Mouse (Mus musculus): ENCODE measurements around the gene Elovl6. TPM values are rescaled to one million over a fixed set of nuclear protein-coding genes. Genes with fewer than 3 reads are reported as not detected.

Gene Elovl6
- total RNA-seq, 1 experiment = 118 TPM

DNA sequence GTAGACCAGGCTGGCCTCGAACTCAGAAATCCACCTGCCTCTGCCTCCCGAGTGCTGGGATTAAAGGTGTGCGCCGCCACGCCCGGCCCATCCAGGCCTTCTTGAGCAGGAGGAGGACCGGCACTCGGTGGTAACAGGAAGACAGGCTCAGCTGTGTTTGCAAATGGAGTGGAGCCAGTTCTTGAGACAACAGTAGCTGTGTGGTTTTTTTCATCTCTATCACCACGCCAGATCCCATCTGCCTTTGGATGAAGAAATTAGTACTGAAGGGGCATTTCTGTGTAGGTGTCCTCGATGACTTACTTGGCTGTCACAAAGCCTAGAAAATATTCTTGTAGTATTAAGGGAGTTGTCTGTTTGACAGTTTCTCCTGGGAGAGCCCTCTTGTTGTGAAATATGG is 28.9 kb downstream of the Elovl6 start:
- Histone ChIP-seq H3K4me1 (ENCODE audit: control insufficient read depth in 2 of 2, insufficient read depth in 2 of 2, low read length in 2 of 2, poor library complexity in 1 of 2) (peaks cover 11 to 22% of the 10 kb centered on the region in 2 experiments), H3K9ac (ENCODE audit: insufficient read depth, low read depth, low read length, poor library complexity, severe bottlenecking) (no peak overlapping the region), H3K27ac (ENCODE audit: insufficient read depth, low read depth, low read length, poor library complexity, severe bottlenecking) (no peak overlapping the region), H3K36me3 (ENCODE audit: control insufficient read depth, insufficient read depth, low read length, poor library complexity, severe bottlenecking) (peaks cover 42% of the 10 kb centered on the region), H3K9me3 (ENCODE audit: control insufficient read depth, insufficient read depth, low read depth, low read length) (no peaks in the 10 kb centered on the region), H3K4me3 (ENCODE audit: insufficient read depth in 1 of 2, low read depth in 1 of 2, low read length in 2 of 2, poor library complexity in 1 of 2, severe bottlenecking in 1 of 2) (no peak overlapping the region)
- no peak for TF ChIP-seq ZC3H11A (IDR thresholded peaks at IDR 0.05; ENCODE audit: borderline replicate concordance, low read depth, low read length)
- no peak for TF ChIP-seq ZNF384 (IDR thresholded peaks at IDR 0.05; ENCODE audit: low read depth, low read length)
- in situ Hi-C loops (cut with MboI; ENCODE audit: low sequenced_read_pairs in 2 of 2, unreplicated experiment in 2 of 2) = no loop called here
- no peak for DNase-seq (ENCODE audit: low read depth, low spot score)

DNA sequence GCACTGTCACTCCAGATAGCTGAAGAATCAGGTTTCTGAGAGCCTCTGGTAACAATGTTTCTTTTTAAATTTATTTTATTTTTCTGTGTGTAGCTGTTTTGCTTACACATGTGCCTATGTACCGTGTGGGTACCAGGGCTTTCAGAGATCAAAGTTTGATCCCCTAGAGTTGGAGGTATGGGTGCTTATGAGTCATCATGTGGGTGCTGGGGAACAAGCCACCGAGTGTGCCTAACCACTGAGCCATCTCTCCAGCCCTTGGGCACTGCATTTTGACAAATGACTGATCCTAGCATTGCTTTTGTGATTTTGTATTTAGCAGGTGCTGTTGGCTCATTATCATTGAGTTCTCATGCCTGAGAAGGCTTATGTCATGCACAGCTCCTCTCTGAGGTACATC is 29.7 kb downstream of the Elovl6 start:
- Histone ChIP-seq H3K27ac (ENCODE audit: insufficient read depth, low read depth, low read length, poor library complexity, severe bottlenecking) (no peak overlapping the region), H3K9me3 (ENCODE audit: control insufficient read depth, insufficient read depth, low read depth, low read length) (no peaks in the 10 kb centered on the region), H3K4me1 (ENCODE audit: control insufficient read depth in 2 of 2, insufficient read depth in 2 of 2, low read length in 2 of 2, poor library complexity in 1 of 2) (peaks cover 11 to 28% of the 10 kb centered on the region in 2 experiments), H3K9ac (ENCODE audit: insufficient read depth, low read depth, low read length, poor library complexity, severe bottlenecking) (no peak overlapping the region), H3K36me3 (ENCODE audit: control insufficient read depth, insufficient read depth, low read length, poor library complexity, severe bottlenecking) (peaks cover 42% of the 10 kb centered on the region), H3K4me3 (ENCODE audit: insufficient read depth in 1 of 2, low read depth in 1 of 2, low read length in 2 of 2, poor library complexity in 1 of 2, severe bottlenecking in 1 of 2) (no peak overlapping the region)
- TF ChIP-seq ZNF384 (IDR thresholded peaks at IDR 0.05; ENCODE audit: low read depth, low read length) = no peak
- TF ChIP-seq CHD2 (IDR thresholded peaks at IDR 0.05; ENCODE audit: low read depth, low read length) = no peak
- TF ChIP-seq MAFK (IDR thresholded peaks at IDR 0.05; ENCODE audit: insufficient read depth, low read depth, low read length) = no peak
- TF ChIP-seq ZC3H11A (IDR thresholded peaks at IDR 0.05; ENCODE audit: borderline replicate concordance, low read depth, low read length) = no peak
- TF ChIP-seq HCFC1 (IDR thresholded peaks at IDR 0.05; ENCODE audit: borderline replicate concordance, insufficient read depth, low read length) = no peak
- DNase-seq (ENCODE audit: low read depth, low spot score) = no peak
- in situ Hi-C loops (cut with MboI; ENCODE audit: low sequenced_read_pairs in 2 of 2, unreplicated experiment in 2 of 2) = no loop called here

DNA sequence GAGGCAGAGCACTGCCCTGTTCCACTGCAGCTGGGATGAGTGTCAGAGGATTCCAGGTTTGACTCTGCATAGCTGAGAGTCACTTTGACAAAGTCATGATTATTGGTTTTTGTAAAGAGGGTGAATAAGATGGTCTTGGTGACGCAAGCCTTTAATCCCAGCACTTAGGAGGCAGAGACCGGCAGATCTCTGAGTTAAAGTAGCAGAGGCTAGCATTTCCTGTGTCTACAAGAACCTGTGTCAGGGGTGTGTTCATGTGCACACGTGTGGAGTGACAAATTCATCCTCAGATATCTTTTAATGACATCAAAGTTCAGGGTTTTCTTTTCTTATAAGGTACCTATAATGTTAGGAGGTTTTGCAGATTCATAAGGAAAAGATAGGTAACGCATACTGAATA is 30.3 kb downstream of the Elovl6 start:
- Histone ChIP-seq H3K4me3 (ENCODE audit: insufficient read depth in 1 of 2, low read depth in 1 of 2, low read length in 2 of 2, poor library complexity in 1 of 2, severe bottlenecking in 1 of 2) (no peak overlapping the region), H3K4me1 (ENCODE audit: control insufficient read depth in 2 of 2, insufficient read depth in 2 of 2, low read length in 2 of 2, poor library complexity in 1 of 2) (peaks cover 10 to 24% of the 10 kb centered on the region in 2 experiments), H3K9ac (ENCODE audit: insufficient read depth, low read depth, low read length, poor library complexity, severe bottlenecking) (no peak overlapping the region), H3K27ac (ENCODE audit: insufficient read depth, low read depth, low read length, poor library complexity, severe bottlenecking) (no peak overlapping the region), H3K9me3 (ENCODE audit: control insufficient read depth, insufficient read depth, low read depth, low read length) (no peaks in the 10 kb centered on the region), H3K36me3 (ENCODE audit: control insufficient read depth, insufficient read depth, low read length, poor library complexity, severe bottlenecking) (peaks cover 42% of the 10 kb centered on the region)
- DNase-seq (ENCODE audit: low read depth, low spot score) = no peak
- in situ Hi-C loops (cut with MboI; ENCODE audit: low sequenced_read_pairs in 2 of 2, unreplicated experiment in 2 of 2) = no loop called here
- TF ChIP-seq ZC3H11A (IDR thresholded peaks at IDR 0.05; ENCODE audit: borderline replicate concordance, low read depth, low read length) (no peak), HCFC1 (IDR thresholded peaks at IDR 0.05; ENCODE audit: borderline replicate concordance, insufficient read depth, low read length) (no peak), ZNF384 (IDR thresholded peaks at IDR 0.05; ENCODE audit: low read depth, low read length) (no peak), CHD2 (IDR thresholded peaks at IDR 0.05; ENCODE audit: low read depth, low read length) (no peak), MAFK (IDR thresholded peaks at IDR 0.05; ENCODE audit: insufficient read depth, low read depth, low read length) (no peak)

DNA sequence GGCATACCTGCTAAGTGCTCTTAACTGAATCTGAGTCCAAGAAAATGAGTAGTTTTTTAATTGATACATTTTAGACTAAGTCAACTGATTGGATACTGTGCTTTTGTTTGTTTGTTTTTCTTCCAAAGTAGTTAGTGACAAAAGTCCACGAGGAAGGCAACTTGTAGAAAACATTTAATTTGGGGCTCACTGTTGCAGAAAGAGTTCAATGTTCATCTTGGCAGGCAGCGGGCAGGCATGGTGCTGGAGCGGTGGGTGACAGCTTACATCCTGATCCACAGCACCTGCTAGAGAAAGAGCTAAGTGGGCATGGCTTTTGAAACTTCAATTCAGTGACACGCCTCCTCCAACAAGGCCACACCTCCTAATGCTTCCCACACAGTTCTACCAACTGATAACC is 31.7 kb downstream of the Elovl6 start:
- in situ Hi-C loops (cut with MboI; ENCODE audit: low sequenced_read_pairs in 2 of 2, unreplicated experiment in 2 of 2) = no loop called here

DNA sequence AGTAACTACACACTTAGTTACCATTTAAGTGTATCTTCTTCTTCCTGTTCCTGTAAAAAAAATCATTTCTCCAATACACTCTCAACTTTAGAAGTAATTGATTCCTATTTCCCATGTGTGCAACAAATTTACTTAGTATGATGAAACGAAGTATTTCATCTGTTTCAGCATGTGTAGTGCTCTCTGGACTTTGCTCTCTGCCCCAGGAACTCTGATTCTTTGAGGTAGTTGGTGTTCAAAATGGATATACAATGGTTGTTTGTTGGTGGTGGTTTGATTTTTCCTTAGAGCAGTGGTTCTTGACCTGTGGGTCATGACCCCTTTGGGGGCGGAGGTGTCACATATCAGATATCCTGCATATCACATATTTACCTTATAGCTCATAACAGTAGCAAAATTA is 32.7 kb downstream of the Elovl6 start:
- H3K36me3 ChIP-seq (ENCODE audit: control insufficient read depth, insufficient read depth, low read length, poor library complexity, severe bottlenecking) = peaks cover 28% of the 10 kb centered on the region
- DNase-seq (ENCODE audit: low read depth, low spot score) = no peak
- in situ Hi-C loops (cut with MboI; ENCODE audit: low sequenced_read_pairs in 2 of 2, unreplicated experiment in 2 of 2) = no loop called here
- H3K27ac ChIP-seq (ENCODE audit: insufficient read depth, low read depth, low read length, poor library complexity, severe bottlenecking) = no peak overlapping the region
- peaks cover 8 to 18% of the 10 kb centered on the region in 2 experiments for H3K4me1 ChIP-seq (ENCODE audit: control insufficient read depth in 2 of 2, insufficient read depth in 2 of 2, low read length in 2 of 2, poor library complexity in 1 of 2)
- no peak overlapping the region for H3K4me3 ChIP-seq (ENCODE audit: insufficient read depth in 1 of 2, low read depth in 1 of 2, low read length in 2 of 2, poor library complexity in 1 of 2, severe bottlenecking in 1 of 2)
- TF ChIP-seq CHD2 (IDR thresholded peaks at IDR 0.05; ENCODE audit: low read depth, low read length) (no peak), ZC3H11A (IDR thresholded peaks at IDR 0.05; ENCODE audit: borderline replicate concordance, low read depth, low read length) (no peak), HCFC1 (IDR thresholded peaks at IDR 0.05; ENCODE audit: borderline replicate concordance, insufficient read depth, low read length) (no peak), ZNF384 (IDR thresholded peaks at IDR 0.05; ENCODE audit: low read depth, low read length) (no peak), MAFK (IDR thresholded peaks at IDR 0.05; ENCODE audit: insufficient read depth, low read depth, low read length) (no peak)
- H3K9ac ChIP-seq (ENCODE audit: insufficient read depth, low read depth, low read length, poor library complexity, severe bottlenecking) = no peak overlapping the region
- H3K9me3 ChIP-seq (ENCODE audit: control insufficient read depth, insufficient read depth, low read depth, low read length) = no peaks in the 10 kb centered on the region

More for the DNA sequence above, 31.7 kb downstream of the Elovl6 start:
- H3K36me3 ChIP-seq (ENCODE audit: control insufficient read depth, insufficient read depth, low read length, poor library complexity, severe bottlenecking) = peaks cover 33% of the 10 kb centered on the region
- H3K27ac ChIP-seq (ENCODE audit: insufficient read depth, low read depth, low read length, poor library complexity, severe bottlenecking) = no peak overlapping the region
- H3K9me3 ChIP-seq (ENCODE audit: control insufficient read depth, insufficient read depth, low read depth, low read length) = no peaks in the 10 kb centered on the region
- TF ChIP-seq MAFK (IDR thresholded peaks at IDR 0.05; ENCODE audit: insufficient read depth, low read depth, low read length) (no peak), CHD2 (IDR thresholded peaks at IDR 0.05; ENCODE audit: low read depth, low read length) (no peak), ZC3H11A (IDR thresholded peaks at IDR 0.05; ENCODE audit: borderline replicate concordance, low read depth, low read length) (no peak), ZNF384 (IDR thresholded peaks at IDR 0.05; ENCODE audit: low read depth, low read length) (no peak), HCFC1 (IDR thresholded peaks at IDR 0.05; ENCODE audit: borderline replicate concordance, insufficient read depth, low read length) (no peak)
- no peak overlapping the region for H3K4me3 ChIP-seq (ENCODE audit: insufficient read depth in 1 of 2, low read depth in 1 of 2, low read length in 2 of 2, poor library complexity in 1 of 2, severe bottlenecking in 1 of 2)
- H3K9ac ChIP-seq (ENCODE audit: insufficient read depth, low read depth, low read length, poor library complexity, severe bottlenecking) = no peak overlapping the region
- H3K4me1 ChIP-seq (ENCODE audit: control insufficient read depth in 2 of 2, insufficient read depth in 2 of 2, low read length in 2 of 2, poor library complexity in 1 of 2) = peaks cover 8 to 17% of the 10 kb centered on the region in 2 experiments
- DNase-seq (ENCODE audit: low read depth, low spot score) = no peak
